Mouse (Mus musculus) CH12F3 (cell line): Measurements from ENCODE around the gene Olfr883.

Source experiments
- in situ Hi-C: fragments of 300-500 bp; cut with MboI; formaldehyde crosslinking; loops from 2 replicates; pipeline ENCODE4 v1.14.3; 2020; ENCODE audit warnings: low sequenced_read_pairs

Gene Olfr883

DNA sequence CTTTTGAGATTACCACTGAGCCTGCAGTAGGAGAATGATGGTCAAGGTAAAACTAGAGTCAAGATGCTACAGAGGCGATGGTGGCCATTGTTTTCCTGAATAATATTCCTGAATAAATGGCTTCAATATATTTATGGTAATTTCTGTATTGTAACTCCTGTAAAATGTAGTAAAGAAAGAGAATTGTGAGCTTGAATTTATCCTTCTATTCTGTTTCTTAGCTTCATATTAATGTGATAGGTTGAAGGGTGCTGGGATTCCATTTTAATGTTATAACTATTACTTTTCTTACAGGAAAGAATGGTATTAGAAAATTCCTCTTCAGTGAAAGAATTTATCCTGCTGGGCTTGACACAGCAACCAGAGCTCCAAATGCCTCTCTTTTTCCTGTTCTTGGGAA is at the start of gene Olfr883:
Olfr883 (plus strand) TSS at position 301 of the 400 bp plus-strand sequence.
- in situ Hi-C loops, result no loop called here

DNA sequence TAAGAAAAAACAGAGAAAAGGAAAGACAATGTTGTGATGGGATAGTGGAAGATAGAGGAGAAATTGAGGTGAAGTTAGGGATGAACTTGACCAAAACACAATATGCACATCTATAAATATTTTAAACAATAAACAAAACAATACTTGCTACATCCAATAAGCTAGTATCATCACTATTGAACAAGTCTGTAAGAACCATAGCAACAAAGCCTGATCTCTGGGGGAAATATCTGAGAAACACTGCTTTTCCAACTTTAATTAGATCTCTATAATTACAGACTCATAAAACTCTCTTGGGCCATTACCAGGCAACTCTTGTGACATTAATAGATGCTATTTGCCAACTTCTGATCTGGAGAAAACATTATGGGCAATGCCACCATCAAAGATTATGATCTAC is 34.1 kb upstream of the Olfr883 start, which contains the start of gene Olfr881:
Olfr881 (plus strand) TSS at position 301 of the 400 bp plus-strand sequence.
- in situ Hi-C loops, result no loop called here

DNA sequence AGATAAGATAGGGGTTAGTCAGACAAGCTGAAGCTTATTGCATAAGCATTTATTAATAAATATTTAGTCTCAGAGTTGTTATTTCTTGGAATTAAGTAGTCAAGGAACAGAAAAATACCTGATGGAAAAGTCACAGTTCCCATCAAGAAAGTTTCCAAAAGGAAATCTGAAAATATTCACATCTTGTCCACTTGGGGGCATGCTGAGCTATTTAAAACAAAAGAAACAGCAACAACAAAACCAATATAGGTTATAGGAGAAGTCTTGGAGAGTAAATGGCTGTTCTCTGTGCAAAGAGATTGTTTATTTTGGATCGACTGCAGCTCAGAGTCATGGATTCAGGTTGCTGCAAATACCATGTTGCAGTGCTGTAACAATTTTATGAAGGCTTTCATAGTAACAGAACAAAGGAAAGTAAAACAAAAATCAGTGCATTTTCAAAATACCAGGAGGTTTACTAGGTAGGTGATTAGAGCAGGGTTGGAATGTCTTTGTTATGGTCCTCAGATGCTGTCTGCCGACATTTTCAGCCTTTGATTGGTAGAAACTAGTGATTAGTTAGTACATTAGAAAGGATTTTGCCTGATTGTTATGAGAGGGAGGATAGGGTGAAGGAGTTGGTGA is 26.9 kb upstream of the Olfr883 start:
- in situ Hi-C loops, result no loop called here

DNA sequence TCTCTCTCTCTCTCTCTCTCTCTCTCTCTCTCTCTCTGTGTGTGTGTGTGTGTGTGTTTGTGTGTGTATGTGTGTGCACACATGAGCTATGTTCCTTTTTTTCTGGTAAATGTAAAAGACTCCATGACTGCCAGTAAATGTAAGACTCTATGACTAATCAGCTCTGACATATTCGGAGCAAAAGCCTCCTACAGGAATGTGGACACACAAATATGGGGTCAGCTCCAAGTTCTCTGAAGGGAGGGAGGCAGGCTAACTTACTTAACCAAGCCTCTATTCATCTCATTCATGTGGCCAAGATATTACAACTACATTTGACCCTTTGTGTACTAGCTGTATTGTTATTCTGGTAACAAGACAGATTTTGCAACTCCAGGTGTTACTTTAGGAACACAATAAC is 25.6 kb upstream of the Olfr883 start:
- in situ Hi-C loops, result no loop called here

DNA sequence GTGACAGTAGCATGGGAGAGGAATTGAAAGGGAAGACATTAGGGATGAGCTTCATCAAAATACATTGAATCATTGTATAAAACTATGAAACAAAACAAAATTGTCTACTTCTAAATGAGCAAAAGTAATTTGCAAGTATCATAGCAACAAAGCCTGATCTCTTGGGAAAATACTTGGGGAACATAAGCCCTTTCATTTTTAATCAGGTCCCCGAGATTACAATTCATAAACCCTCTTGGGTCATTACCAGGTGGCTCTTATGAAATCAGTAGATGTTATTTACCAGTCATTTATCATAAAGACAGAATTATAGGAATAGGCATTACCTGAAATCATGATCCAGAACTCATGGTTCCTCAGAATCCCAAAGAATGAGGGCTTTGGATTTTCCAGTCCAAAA is 20.6 kb downstream of the Olfr883 start, which contains the start of gene Olfr884:
Olfr884 (plus strand) TSS at position 301 of the 400 bp plus-strand sequence.
- in situ Hi-C loops, result no loop called here

DNA sequence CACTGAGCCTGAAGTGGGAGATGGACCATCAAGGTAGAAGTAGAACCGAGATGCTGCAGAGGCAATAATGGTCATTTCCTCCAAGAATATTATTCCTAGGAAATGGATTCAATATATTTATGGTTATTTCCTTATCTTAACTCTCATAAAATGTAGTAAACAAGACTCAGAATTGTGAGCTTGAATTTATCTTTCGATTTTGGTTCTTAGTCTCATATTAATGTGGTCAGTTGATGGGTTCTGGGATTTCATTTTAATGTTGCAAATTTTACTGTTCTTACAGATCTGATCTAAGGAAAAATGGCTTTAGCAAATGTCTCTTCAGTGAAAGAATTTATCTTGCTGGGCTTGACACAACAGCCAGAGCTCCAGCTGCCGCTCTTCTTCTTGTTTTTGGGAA is 35.4 kb downstream of the Olfr883 start, which contains the start of gene Olfr885:
Olfr885 (plus strand) TSS at position 301 of the 400 bp plus-strand sequence.
- in situ Hi-C loops, result no loop called here
